Mouse (Mus musculus) heart, adult 2 months (tissue): ENCODE measurements around the gene Tmem167b. TPM values are rescaled to one million over a fixed set of nuclear protein-coding genes. Genes with fewer than 3 reads are reported as not detected.

Experiments used
- DNase-seq, 2 experiments: peaks; one replicate each; pipeline ENCODE4 v3.0.0; 2021
- H3K27ac ChIP-seq: fragments of 200-600 bp; 2 replicates; pipeline ENCODE4 v1.8.1; 2022
- H3K27me3 ChIP-seq: fragments of 200-500 bp; 2 replicates; pipeline ENCODE4 v1.6.1; 2012; ENCODE audit warnings: mild to moderate bottlenecking, low read length, inconsistent platforms, mixed read lengths; ENCODE audit not compliant: control insufficient read depth, insufficient read depth
- H3K36me3 ChIP-seq: fragments of 200-500 bp; 2 replicates; pipeline ENCODE4 v1.6.1; 2012; ENCODE audit warnings: low read length, inconsistent platforms; ENCODE audit not compliant: control insufficient read depth, insufficient read depth
- H3K4me1 ChIP-seq: fragments of 200-500 bp; 2 replicates; pipeline ENCODE4 v1.6.1; 2011; ENCODE audit warnings: low read length; ENCODE audit not compliant: control insufficient read depth, insufficient read depth
- H3K4me3 ChIP-seq: fragments of 200-600 bp; 2 replicates; pipeline ENCODE4 v1.8.1; 2022
- H3K79me2 ChIP-seq: fragments of 200-500 bp; replicated peaks from 2 replicates; pipeline ENCODE4 v1.6.1; 2012; ENCODE audit warnings: mild to moderate bottlenecking, inconsistent platforms, low read length, moderate library complexity, mixed read lengths; ENCODE audit not compliant: control insufficient read depth, insufficient read depth
- H3K9ac ChIP-seq: fragments of 200-500 bp; 2 replicates; pipeline ENCODE4 v1.6.1; 2012; ENCODE audit warnings: low read depth, mild to moderate bottlenecking, control low read depth, inconsistent platforms, low read length, mixed read lengths
- CTCF ChIP-seq: fragments of 200-600 bp; IDR thresholded peaks from 2 replicates; pipeline ENCODE4 v1.8.1; 2022; ENCODE audit warnings: antibody characterized with exemption, mild to moderate bottlenecking, moderate library complexity
- EP300 ChIP-seq: fragments of 200-500 bp; IDR thresholded peaks from 2 replicates; pipeline ENCODE4 v1.6.1; 2011; ENCODE audit warnings: low read depth, low read length, control low read depth; ENCODE audit not compliant: insufficient read depth
- POLR2A ChIP-seq: fragments of 200-500 bp; IDR thresholded peaks from 2 replicates; pipeline ENCODE4 v1.6.1; 2011; ENCODE audit warnings: mild to moderate bottlenecking, low read depth, low read length, control low read depth; ENCODE audit not compliant: insufficient read depth
- whole genome bisulfite sequencing: fragments of 180-500 bp; shearing (Covaris S2); methylation state at CpG from one replicate; pipeline ENCODE4 v1.1.7; 2018; 5-methylcytosine and 5-hydroxymethylcytosine counted together
- intact Hi-C: fragments of 180-260 bp; cut with DNase I; formaldehyde crosslinking; loops from one replicate; pipeline ENCODE4 v1.15.1; 2025
- microRNA-seq, 2 experiments: library from miRNA; unstranded; fragments of <30 nt; microRNA quantifications; one replicate each; pipeline ENCODE4 v1.2.0; 2021
- polyA plus RNA-seq: library from polyadenylated mRNA; depleted of rRNA; stranded (reverse); fragments of >200 nt; gene quantifications from 2 replicates; pipeline ENCODE4 v1.2.3, GENCODE M21; 2012; rRNA removed
- total RNA-seq, 2 experiments: library from RNA; stranded (reverse); gene quantifications; 2 replicates each; pipeline ENCODE4 v1.2.3; 2021

Gene Tmem167b
- total and polyA plus RNA-seq, 3 experiments: 6.3 to 28.4 (median 25.5) TPM

DNA sequence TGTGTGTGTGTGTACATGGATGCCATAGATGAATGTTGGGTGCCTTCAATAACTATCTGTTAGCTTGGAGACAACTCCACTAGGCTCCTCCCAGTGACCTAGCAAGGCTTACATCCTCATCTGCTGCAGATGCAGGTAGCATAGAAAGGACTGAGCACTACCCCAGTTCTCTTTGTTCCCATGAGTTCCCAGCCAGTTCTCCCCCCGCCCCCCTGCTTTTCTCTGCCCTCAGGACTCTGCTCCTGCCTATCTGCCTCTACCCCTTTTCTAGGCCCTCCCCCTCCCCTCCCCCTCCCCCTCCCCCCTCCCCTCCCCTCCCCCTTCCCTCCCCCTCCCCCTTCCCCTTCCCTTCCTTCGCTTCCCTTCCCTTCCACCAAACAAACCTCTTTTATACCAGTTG is 52.1 kb downstream of the Tmem167b start:
- 86% methylated on average over 1 of the region's 2 CpGs for WGBS
- no peak overlapping the region for H3K9ac ChIP-seq
- no peaks in the 10 kb centered on the region for H3K36me3 ChIP-seq
- no peak overlapping the region for H3K27ac ChIP-seq
- no peaks in the 10 kb centered on the region for H3K4me1 ChIP-seq
- no peak overlapping the region for H3K4me3 ChIP-seq
- DNase-seq: no peak
- intact Hi-C loops: no loop called here
- H3K27me3 ChIP-seq: no peaks in the 10 kb centered on the region
- H3K79me2 ChIP-seq: no peaks in the 10 kb centered on the region
- TF ChIP-seq CTCF: no peak
- no peak for TF ChIP-seq POLR2A
- TF ChIP-seq EP300: no peak

DNA sequence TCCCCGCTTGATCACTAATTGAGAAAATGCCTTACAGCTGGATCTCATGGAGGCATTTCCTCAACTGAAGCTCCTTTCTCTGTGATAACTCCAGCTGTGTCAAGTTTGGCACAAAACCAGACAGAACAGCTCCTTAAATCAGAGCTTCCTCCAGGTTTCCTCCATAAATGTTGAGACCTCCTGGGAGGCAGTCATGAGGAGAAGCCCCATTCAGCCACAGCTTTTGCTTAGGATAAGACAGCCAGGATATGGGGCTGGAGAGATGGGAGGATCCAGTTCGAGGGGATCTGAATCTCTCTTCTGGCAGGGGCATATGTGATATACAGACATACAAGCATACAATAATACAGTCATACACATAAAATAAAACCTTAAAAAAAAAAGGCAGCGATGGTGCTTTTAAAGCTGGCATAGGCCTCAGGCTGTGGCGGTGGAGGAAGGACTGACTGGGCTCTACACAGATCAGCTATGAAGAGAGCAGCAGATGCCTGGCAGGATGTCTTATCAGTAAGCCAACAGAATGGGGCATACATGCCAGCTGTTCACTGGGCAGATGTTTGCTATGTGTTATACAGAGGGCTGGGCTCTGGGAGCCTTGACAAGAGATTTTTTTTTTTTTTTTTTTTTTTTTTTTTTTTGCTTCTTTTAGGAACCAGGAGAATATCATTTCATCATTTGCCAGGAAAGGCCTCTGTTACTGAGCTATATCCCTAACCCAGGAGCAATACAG is 53.4 kb downstream of the Tmem167b start:
- TF ChIP-seq CTCF (no peak), EP300 (no peak), POLR2A (no peak)
- no peak for DNase-seq
- Histone ChIP-seq H3K4me3 (no peak overlapping the region), H3K79me2 (no peaks in the 10 kb centered on the region), H3K27ac (no peak overlapping the region), H3K36me3 (no peaks in the 10 kb centered on the region), H3K27me3 (no peaks in the 10 kb centered on the region), H3K9ac (no peak overlapping the region), H3K4me1 (no peaks in the 10 kb centered on the region)
- 52% methylated on average over 4 of the region's 4 CpGs for WGBS
- intact Hi-C loops: no loop called here

Small RNA genes within 50 kb of the gene (microRNA-seq; reads per million reads assigned to microRNA genes)
- gene Gm22860: 0 reads per million in 2 experiments

Other genes with a start within 250 kb of the Tmem167b start
- 10 to 100 TPM; 35.8 to 51.2 TPM for gene Mybphl, start 197.6 kb downstream of the Tmem167b start, total RNA-seq
- 268 and 304 TPM in 2 replicates for gene Mybphl, start 197.6 kb downstream of the Tmem167b start, polyA plus RNA-seq
- gene Psrc1, start 178.6 kb downstream of the Tmem167b start, total RNA-seq: under 1 TPM; 0.16 to 0.34 TPM
- gene Psrc1, start 178.6 kb downstream of the Tmem167b start, polyA plus RNA-seq: 0.59 and 0.64 TPM in 2 replicates
- 1 to 10 TPM; 6.4 to 7.2 TPM for gene Celsr2, start 146.9 kb downstream of the Tmem167b start, total RNA-seq
- 5.2 and 5.4 TPM in 2 replicates for gene Celsr2, start 146.9 kb downstream of the Tmem167b start, polyA plus RNA-seq
- 10 to 100 TPM; 69.4 to 83.4 TPM for gene Sars, start 117.3 kb downstream of the Tmem167b start, total RNA-seq
- gene Sars, start 117.3 kb downstream of the Tmem167b start, polyA plus RNA-seq: 24.1 and 34.4 TPM in 2 replicates
- gene 1700013F07Rik, start 28.3 kb downstream of the Tmem167b start, total RNA-seq: not detected
- 0.86 TPM in 1 of 2 replicates, not detected in the other for gene 1700013F07Rik, start 28.3 kb downstream of the Tmem167b start, polyA plus RNA-seq
- gene 5330417C22Rik, start 25.9 kb downstream of the Tmem167b start, total RNA-seq: under 1 TPM in 1 of 2 experiments, not detected in 1; 0.07 TPM
- gene 5330417C22Rik, start 25.9 kb downstream of the Tmem167b start, polyA plus RNA-seq: 0.59 and 1.8 TPM in 2 replicates
- gene Taf13, start 9.2 kb upstream of the Tmem167b start, total RNA-seq: 10 to 100 TPM; 11.1 to 14.4 TPM
- 4.5 and 7.5 TPM in 2 replicates for gene Taf13, start 9.2 kb upstream of the Tmem167b start, polyA plus RNA-seq
- gene Wdr47, start 28.8 kb upstream of the Tmem167b start, total RNA-seq: 1 to 10 TPM; 8.2 to 9.2 TPM
- 3.7 and 7.0 TPM in 2 replicates for gene Wdr47, start 28.8 kb upstream of the Tmem167b start, polyA plus RNA-seq
- gene Clcc1, start 91.4 kb upstream of the Tmem167b start, total RNA-seq: 10 to 100 TPM; 42.7 to 52.0 TPM
- gene Clcc1, start 91.4 kb upstream of the Tmem167b start, polyA plus RNA-seq: 34.0 and 45.2 TPM in 2 replicates
- gene Gpsm2, start 159.8 kb upstream of the Tmem167b start, total RNA-seq: under 1 TPM; 0.57 to 0.94 TPM
- gene Gpsm2, start 159.8 kb upstream of the Tmem167b start, polyA plus RNA-seq: 0.82 and 0.91 TPM in 2 replicates
- gene Aknad1, start 177.2 kb upstream of the Tmem167b start, total RNA-seq: under 1 TPM in 1 of 2 experiments, not detected in 1; 0.05 TPM
- 0.04 and 0.06 TPM in 2 replicates for gene Aknad1, start 177.2 kb upstream of the Tmem167b start, polyA plus RNA-seq